Mouse (Mus musculus) gastrocnemius, postnatal 4 days (tissue): ENCODE data around the gene Esf1. TPM values are rescaled to one million over a fixed set of nuclear protein-coding genes. Genes with fewer than 3 reads are reported as not detected.
"Not testable (repeated sequence)": the region's sequence is repeated elsewhere in the genome, so short reads cannot be mapped to it uniquely, and the experiment has no call there.

Source experiments
- DNase-seq, 2 experiments: peaks; one replicate each; pipeline ENCODE4 v3.0.0; 2021 to 2022; ENCODE audit warnings: low spot score in 2 of 2, mixed read lengths in 2 of 2
- long read RNA-seq, 2 experiments: library from polyadenylated mRNA; stranded (forward); transcript quantifications; one replicate each; pipeline ENCODE4 v2.0.0; 2021
- total RNA-seq, 2 experiments: library from RNA; stranded (reverse); gene quantifications; 2 replicates each; pipeline ENCODE4 v1.2.3; 2021

Gene Esf1
- total RNA-seq: 10 to 100 TPM; 16.9 to 20.6 TPM
- long read RNA-seq, experiment 1, transcript Esf1-201 (14 exons, 3,396 nt): major isoform, 15 of 21 reads
- long read RNA-seq, experiment 1, partial matches to known transcripts: 4 of 21 reads
- long read RNA-seq, experiment 1, other reads (novel, unspliced or antisense): 2 of 21 reads
- long read RNA-seq, experiment 2, transcript Esf1-201 (14 exons, 3,396 nt): major isoform, 15 of 22 reads
- long read RNA-seq, experiment 2, partial matches to known transcripts: 3 of 22 reads
- long read RNA-seq, experiment 2, other reads (novel, unspliced or antisense): 4 of 22 reads

- DNase-seq: peak; percentile 92 to 97
These were observed at the start of gene Esf1, which contains the start of gene Ndufaf5 for GRCm38 (mm10) chr2:140170127-140170802. TSS of gene Esf1 (minus strand) at chr2:140170564. TSS of gene Ndufaf5 (plus strand) at chr2:140170649.

GRCm38 (mm10) chr2:140215965-140216364, 45.6 kb upstream of the Esf1 start:
- DNase-seq: no peak

GRCm38 (mm10) chr2:140215415-140215814, 45.1 kb upstream of the Esf1 start:
- no peak for DNase-seq

GRCm38 (mm10) chr2:140214519-140215027, 44.2 kb upstream of the Esf1 start:
- no peak for DNase-seq

GRCm38 (mm10) chr2:140203756-140204155, 33.4 kb upstream of the Esf1 start:
- DNase-seq: no peak

- no peak for DNase-seq
These were observed 32.2 kb upstream of the Esf1 start for GRCm38 (mm10) chr2:140202573-140202972.

GRCm38 (mm10) chr2:140200713-140201112, 30.3 kb upstream of the Esf1 start:
- DNase-seq: no peak

- not testable (repeated sequence) for DNase-seq
These were observed 15.4 kb upstream of the Esf1 start for GRCm38 (mm10) chr2:140185685-140186210.

- DNase-seq: no peak
These were observed 614 bp upstream of the Esf1 start for GRCm38 (mm10) chr2:140170803-140171553.

GRCm38 (mm10) chr2:140169057-140169456, 1.3 kb downstream of the Esf1 start:
- no peak for DNase-seq

GRCm38 (mm10) chr2:140163351-140163854, 7.0 kb downstream of the Esf1 start:
- no peak for DNase-seq

- no peak for DNase-seq
These were observed 11.1 kb downstream of the Esf1 start for GRCm38 (mm10) chr2:140159186-140159730.

GRCm38 (mm10) chr2:140151743-140152142, 18.6 kb downstream of the Esf1 start, which contains the start of gene Gm17374:
TSS of gene Gm17374 (plus strand) at chr2:140152043.
- DNase-seq: not testable (repeated sequence)

GRCm38 (mm10) chr2:140125516-140125915, 44.8 kb downstream of the Esf1 start:
- no peak for DNase-seq

GRCm38 (mm10) chr2:140113851-140114250, 56.5 kb downstream of the Esf1 start:
- no peak for DNase-seq

- no peak for DNase-seq
These were observed 61.4 kb downstream of the Esf1 start for GRCm38 (mm10) chr2:140108945-140109344.

- no peak for DNase-seq
These were observed 62.7 kb downstream of the Esf1 start for GRCm38 (mm10) chr2:140107641-140108040.

GRCm38 (mm10) chr2:140104951-140105350, 65.4 kb downstream of the Esf1 start:
- no peak for DNase-seq

GRCm38 (mm10) chr2:140100551-140101474, 69.6 kb downstream of the Esf1 start:
- no peak for DNase-seq

GRCm38 (mm10) chr2:140099971-140100370, 70.4 kb downstream of the Esf1 start:
- DNase-seq: peak in 1 of 2 experiments; percentile 25
